Mouse (Mus musculus): Measurements from ENCODE around the gene Ccdc88c.
A peak's percentile ranks its signal among the peaks of the same experiment; 100 is the strongest.

Gene Ccdc88c

GRCm38 (mm10) chr12:100873612-100874011 is 155.2 kb downstream of the Ccdc88c start:
- no peak for DNase-seq

GRCm38 (mm10) chr12:100871841-100872240 is 157.0 kb downstream of the Ccdc88c start:
- no peak for DNase-seq

- no peak for DNase-seq
Measured at GRCm38 (mm10) chr12:100871234-100871633, 157.6 kb downstream of the Ccdc88c start.

GRCm38 (mm10) chr12:100868049-100868622 is 160.7 kb downstream of the Ccdc88c start:
- DNase-seq: no peak

GRCm38 (mm10) chr12:100867097-100867496 is 161.8 kb downstream of the Ccdc88c start:
- DNase-seq: peak; percentile 98

- DNase-seq: no peak
Measured at GRCm38 (mm10) chr12:100865509-100866078, 163.3 kb downstream of the Ccdc88c start.

- no peak for DNase-seq
Measured at GRCm38 (mm10) chr12:100865072-100865471, 163.8 kb downstream of the Ccdc88c start.

GRCm38 (mm10) chr12:100862856-100863446 is 165.9 kb downstream of the Ccdc88c start:
- DNase-seq: no peak

- DNase-seq: no peak
Measured at GRCm38 (mm10) chr12:100862272-100862671, 166.6 kb downstream of the Ccdc88c start.
